Mouse (Mus musculus) ES-Bruce4 (cell line): ENCODE results near the gene Tmem163.

ENCODE experiments used
- CTCF ChIP-seq: IDR thresholded peaks from one replicate; pipeline ENCODE4 v1.8.1; 2011; ENCODE audit warnings: low read depth, low read length
- EP300 ChIP-seq: IDR thresholded peaks from 2 replicates; pipeline ENCODE4 v1.6.1; 2011; ENCODE audit warnings: low read depth, low read length; ENCODE audit not compliant: insufficient read depth
- POLR2A ChIP-seq: IDR thresholded peaks from one replicate; pipeline ENCODE4 v1.8.1; 2011; ENCODE audit warnings: low read length; ENCODE audit not compliant: insufficient read depth

GRCm38 (mm10) chr1:127484826-127485225, 194.5 kb downstream of the Tmem163 start:
- TF ChIP-seq POLR2A (no peak), CTCF (peak; percentile 64), EP300 (no peak)
